Mouse (Mus musculus) heart, adult 2 months (tissue): ENCODE results near the gene Adh6b.

Experiments
- CTCF ChIP-seq: fragments of 200-600 bp; IDR thresholded peaks from 2 replicates; pipeline ENCODE4 v1.8.1; 2022; ENCODE audit warnings: antibody characterized with exemption, mild to moderate bottlenecking, moderate library complexity
- EP300 ChIP-seq: fragments of 200-500 bp; IDR thresholded peaks from 2 replicates; pipeline ENCODE4 v1.6.1; 2011; ENCODE audit warnings: low read depth, low read length, control low read depth; ENCODE audit not compliant: insufficient read depth
- POLR2A ChIP-seq: fragments of 200-500 bp; IDR thresholded peaks from 2 replicates; pipeline ENCODE4 v1.6.1; 2011; ENCODE audit warnings: mild to moderate bottlenecking, low read depth, low read length, control low read depth; ENCODE audit not compliant: insufficient read depth

GRCm38 (mm10) chr3:138407920-138408319 lies 66.3 kb downstream of the Adh6b start:
- no peak for TF ChIP-seq CTCF
- no peak for TF ChIP-seq POLR2A
- TF ChIP-seq EP300 = no peak
